Mouse (Mus musculus) macrophage (primary cell): Measurements from ENCODE around the gene Serpine2. TPM values are rescaled to one million over a fixed set of nuclear protein-coding genes. Genes with fewer than 3 reads are reported as not detected.
A peak's percentile ranks its signal among the peaks of the same experiment; 100 is the strongest.

ENCODE experiments used
- H3K27ac ChIP-seq: fragments of 350-480 bp; formaldehyde crosslinking; 2 replicates; pipeline ENCODE4 v1.9.0; 2021
- H3K36me3 ChIP-seq: fragments of 350-480 bp; formaldehyde crosslinking; 2 replicates; pipeline ENCODE4 v1.9.0; 2021; ENCODE audit errors: inconsistent target
- H3K4me3 ChIP-seq: fragments of 350-480 bp; formaldehyde crosslinking; 2 replicates; pipeline ENCODE4 v1.9.0; 2021; ENCODE audit errors: inconsistent target
- H3K79me2 ChIP-seq: fragments of 350-480 bp; formaldehyde crosslinking; 2 replicates; pipeline ENCODE4 v1.9.0; 2021; ENCODE audit errors: inconsistent target
- WGBS: methylation state at CpG from one replicate; pipeline ENCODE4 v1.1.7; 2026; ENCODE audit warnings: inconsistent platforms; ENCODE audit not compliant: missing documents; 5-methylcytosine and 5-hydroxymethylcytosine counted together
- polyA plus RNA-seq: library from polyadenylated mRNA; stranded (reverse); fragments of 250-400 nt; gene quantifications from 3 replicates; pipeline ENCODE4 v1.2.4, GENCODE M21; 2018; ENCODE audit warnings: inconsistent platforms

Serpine2 gene
- polyA plus RNA-seq, 1 experiment from 2014 or later: 3.0 TPM

- Histone ChIP-seq H3K79me2 (peaks cover 21% of the 10 kb centered on the region), H3K4me3 (no peak overlapping the region), H3K36me3 (peaks cover 45% of the 10 kb centered on the region), H3K27ac (no peak overlapping the region)
- WGBS: 58% methylated on average over 11 of the region's 11 CpGs
Measured at GRCm38 (mm10) chr1:79778011-79778410, 83.0 kb downstream of the Serpine2 start.

- peak within 1 kb of the TSS; percentile 75 for H3K4me3 ChIP-seq
Measured at GRCm38 (mm10) chr1:79775927-79776458, 85.0 kb downstream of the Serpine2 start, which contains the start of the genes Mrpl44 and Wdfy1. Mrpl44 (plus strand) TSS chr1:79776018. Wdfy1 (minus strand) TSS chr1:79776143.

GRCm38 (mm10) chr1:79774164-79774780 is 86.7 kb downstream of the Serpine2 start:
- Histone ChIP-seq H3K27ac (no peak overlapping the region), H3K79me2 (peaks cover 21% of the 10 kb centered on the region), H3K4me3 (no peak overlapping the region), H3K36me3 (peaks cover 16% of the 10 kb centered on the region)
- WGBS: 92% methylated on average over 4 of the region's 4 CpGs

More at GRCm38 (mm10) chr1:79775927-79776458, 85.0 kb downstream of the Serpine2 start, which contains the start of the genes Mrpl44 and Wdfy1:
- 1% methylated on average over 38 of the region's 38 CpGs for WGBS
- peaks cover 21% of the 10 kb centered on the region for H3K79me2 ChIP-seq
- H3K36me3 ChIP-seq: peaks cover 33% of the 10 kb centered on the region
- H3K27ac ChIP-seq: peak within 1 kb of the TSS; percentile 45

GRCm38 (mm10) chr1:79768231-79768630 is 92.7 kb downstream of the Serpine2 start:
- no peak overlapping the region for H3K27ac ChIP-seq
- no peak overlapping the region for H3K4me3 ChIP-seq
- WGBS: 0% methylated on average over 1 of the region's 1 CpGs
- no peaks in the 10 kb centered on the region for H3K36me3 ChIP-seq
- no peaks in the 10 kb centered on the region for H3K79me2 ChIP-seq

- Histone ChIP-seq H3K36me3 (no peaks in the 10 kb centered on the region), H3K79me2 (peaks cover 20% of the 10 kb centered on the region), H3K4me3 (no peak overlapping the region), H3K27ac (no peak overlapping the region)
- WGBS: 100% methylated on average over 1 of the region's 1 CpGs
Measured at GRCm38 (mm10) chr1:79764483-79764882, 96.5 kb downstream of the Serpine2 start.

GRCm38 (mm10) chr1:79764031-79764430 is 96.9 kb downstream of the Serpine2 start:
- Histone ChIP-seq H3K4me3 (no peak overlapping the region), H3K27ac (no peak overlapping the region), H3K79me2 (peaks cover 25% of the 10 kb centered on the region), H3K36me3 (no peaks in the 10 kb centered on the region)
- WGBS: 96% methylated on average over 2 of the region's 2 CpGs

- peak overlapping the region; percentile 65 for H3K27ac ChIP-seq
- H3K36me3 ChIP-seq: no peaks in the 10 kb centered on the region
- 12% methylated on average over 16 of the region's 16 CpGs for WGBS
- peak overlapping the region; percentile 93 for H3K4me3 ChIP-seq
- peaks cover 39% of the 10 kb centered on the region for H3K79me2 ChIP-seq
Measured at GRCm38 (mm10) chr1:79762282-79763250, 98.4 kb downstream of the Serpine2 start.

GRCm38 (mm10) chr1:79761917-79762271 is 99.1 kb downstream of the Serpine2 start:
- Histone ChIP-seq H3K27ac (peak overlapping the region; percentile 65), H3K36me3 (no peaks in the 10 kb centered on the region), H3K79me2 (peaks cover 46% of the 10 kb centered on the region), H3K4me3 (peak overlapping the region; percentile 93)
- 3% methylated on average over 6 of the region's 6 CpGs for WGBS

GRCm38 (mm10) chr1:79761106-79761916 is 99.7 kb downstream of the Serpine2 start:
- under 1% methylated on average over 61 of the region's 65 CpGs for WGBS
- H3K79me2 ChIP-seq: peaks cover 52% of the 10 kb centered on the region
- H3K36me3 ChIP-seq: no peaks in the 10 kb centered on the region
- H3K4me3 ChIP-seq: peak overlapping the region; percentile 93
- H3K27ac ChIP-seq: peak overlapping the region; percentile 65

GRCm38 (mm10) chr1:79760656-79761055 is 100.3 kb downstream of the Serpine2 start:
- peak overlapping the region; percentile 65 for H3K27ac ChIP-seq
- 7% methylated on average over 11 of the region's 11 CpGs for WGBS
- H3K79me2 ChIP-seq: peaks cover 58% of the 10 kb centered on the region
- H3K36me3 ChIP-seq: no peaks in the 10 kb centered on the region
- peak overlapping the region; percentile 93 for H3K4me3 ChIP-seq

- Histone ChIP-seq H3K27ac (no peak overlapping the region), H3K79me2 (peaks cover 70% of the 10 kb centered on the region), H3K4me3 (peak overlapping the region; percentile 93; the same call in 1 of the 2 replicates), H3K36me3 (no peaks in the 10 kb centered on the region)
- 74% methylated on average over 5 of the region's 5 CpGs for WGBS
Measured at GRCm38 (mm10) chr1:79759436-79759972, 101.5 kb downstream of the Serpine2 start.

- Histone ChIP-seq H3K79me2 (peaks cover 75% of the 10 kb centered on the region), H3K36me3 (no peaks in the 10 kb centered on the region), H3K27ac (no peak overlapping the region), H3K4me3 (no peak overlapping the region)
- WGBS: 72% methylated on average over 2 of the region's 2 CpGs
Measured at GRCm38 (mm10) chr1:79759006-79759405, 102.0 kb downstream of the Serpine2 start.

GRCm38 (mm10) chr1:79757597-79757996 is 103.4 kb downstream of the Serpine2 start:
- 31% methylated on average over 4 of the region's 4 CpGs for WGBS
- Histone ChIP-seq H3K27ac (no peak overlapping the region), H3K4me3 (no peak overlapping the region), H3K79me2 (peaks cover 89% of the 10 kb centered on the region), H3K36me3 (no peaks in the 10 kb centered on the region)

- H3K36me3 ChIP-seq: no peaks in the 10 kb centered on the region
- WGBS: 71% methylated on average over 7 of the region's 7 CpGs
- H3K27ac ChIP-seq: no peak overlapping the region
- peaks cover 93% of the 10 kb centered on the region for H3K79me2 ChIP-seq
- H3K4me3 ChIP-seq: no peak overlapping the region
Measured at GRCm38 (mm10) chr1:79757161-79757560, 103.8 kb downstream of the Serpine2 start.
